Comparison of ENCODE assay signal across 29 mouse cellular contexts in the genomic region with DNA sequence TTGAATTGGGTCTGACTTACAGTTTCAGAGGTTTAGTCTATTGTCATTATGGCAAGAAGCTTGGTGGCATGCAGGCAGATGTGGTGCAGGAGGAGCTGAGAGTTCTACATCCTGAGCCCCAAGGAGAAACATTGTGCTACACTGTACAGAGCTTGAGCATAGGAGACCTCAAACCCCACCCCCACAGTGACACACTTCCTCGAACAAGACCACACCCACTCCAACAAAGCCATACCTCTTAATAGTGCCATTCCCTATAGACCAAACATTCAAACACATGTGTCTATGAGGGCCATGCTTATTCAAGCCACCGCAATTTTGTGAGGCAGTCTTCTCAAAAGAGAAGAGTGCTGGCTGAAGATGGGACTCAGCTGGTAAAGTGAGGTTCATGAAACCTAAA.
"Had no signal": no experiment of that assay in that cellular context is flagged by ENCODE, and none has a peak within 500 bp of the region (broad histone marks: within the 10 kb centered on the region; RNA-seq: fewer than 3 reads in every experiment).

No protein-coding gene starts in this region.

- H3K27ac ChIP-seq: heart, embryonic 13.5 days; heart, embryonic 15.5 days; hindbrain, embryonic 10.5 days; hindbrain, embryonic 12.5 days; hindbrain, embryonic 13.5 days; hindbrain, embryonic 14.5 days; hindbrain, embryonic 15.5 days; hindbrain, postnatal 0 days; intestine, embryonic 15.5 days; kidney, embryonic 15.5 days; kidney, postnatal 0 days; layer of hippocampus, adult 2 months had no signal

- H3K27me3 ChIP-seq: heart, embryonic 12.5 days; heart, embryonic 13.5 days; heart, embryonic 15.5 days; hindbrain, embryonic 12.5 days; hindbrain, embryonic 13.5 days; hindbrain, embryonic 15.5 days; intestine, embryonic 15.5 days; kidney, embryonic 15.5 days had no signal

- H3K36me3 ChIP-seq: heart, embryonic 12.5 days; heart, embryonic 13.5 days; heart, embryonic 15.5 days; hindbrain, embryonic 10.5 days; hindbrain, embryonic 12.5 days; hindbrain, embryonic 13.5 days; hindbrain, embryonic 15.5 days; intestine, embryonic 15.5 days; kidney, embryonic 15.5 days had no signal

- H3K9ac ChIP-seq: heart, embryonic 12.5 days; heart, embryonic 13.5 days; heart, embryonic 15.5 days; hindbrain, embryonic 12.5 days; hindbrain, embryonic 13.5 days; hindbrain, embryonic 14.5 days; hindbrain, embryonic 15.5 days; intestine, embryonic 15.5 days; kidney, embryonic 15.5 days had no signal

- H3K4me3 ChIP-seq: heart, embryonic 12.5 days; heart, embryonic 13.5 days; heart, embryonic 15.5 days; hindbrain, embryonic 10.5 days; hindbrain, embryonic 12.5 days; hindbrain, embryonic 13.5 days; hindbrain, embryonic 15.5 days; intestine, embryonic 15.5 days; kidney, embryonic 15.5 days; layer of hippocampus, adult 2 months had no signal

- DNase-seq: heart, postnatal 10 days; heart, postnatal 14 days; heart, postnatal 36 days; heart, postnatal 4 days; kidney, adult 11 months; kidney, adult 18-20 months; kidney, adult 2 months; kidney, adult 8-10 months; kidney, adult 9 months; kidney, postnatal 10 days; kidney, postnatal 14 days; kidney, postnatal 25 days; kidney, postnatal 36 days; kidney, postnatal 4 days; layer of hippocampus, adult 9-11 months; layer of hippocampus, postnatal 36 days had no signal

- H3K9me3 ChIP-seq: heart, embryonic 13.5 days; heart, embryonic 15.5 days; hindbrain, embryonic 12.5 days; hindbrain, embryonic 13.5 days; hindbrain, embryonic 15.5 days; intestine, embryonic 15.5 days; kidney, embryonic 15.5 days had no signal
